Mouse (Mus musculus) lung, embryonic 16.5 days (tissue): ENCODE data around the gene Cacna1e. TPM values are rescaled to one million over a fixed set of nuclear protein-coding genes. Genes with fewer than 3 reads are reported as not detected.
A peak's percentile ranks its signal among the peaks of the same experiment; 100 is the strongest.

Experiments
- ATAC-seq: fragments of 200-750 bp; cut with Nextera tagmentation; 2 replicates; pipeline ENCODE4 v1.8.0; 2017; ENCODE audit warnings: low read depth, mild to moderate bottlenecking, moderate library complexity
- H3K27ac ChIP-seq: fragments of 300-500 bp; sonication (generic); 2 replicates; pipeline ENCODE4 v1.5.1; 2014; ENCODE audit warnings: mild to moderate bottlenecking, control low read depth, low read length
- H3K27me3 ChIP-seq: fragments of 300-500 bp; sonication (generic); 2 replicates; pipeline ENCODE4 v1.6.1; 2014; ENCODE audit warnings: low read depth, low read length, mixed read lengths; ENCODE audit not compliant: control insufficient read depth, insufficient read depth
- H3K36me3 ChIP-seq: fragments of 300-500 bp; sonication (generic); 2 replicates; pipeline ENCODE4 v1.6.1; 2014; ENCODE audit warnings: low read length; ENCODE audit not compliant: control insufficient read depth, insufficient read depth
- H3K4me1 ChIP-seq: fragments of 300-500 bp; sonication (generic); replicated peaks from 2 replicates; pipeline ENCODE4 v1.6.1; 2014; ENCODE audit warnings: low read length, mixed read lengths; ENCODE audit not compliant: control insufficient read depth, insufficient read depth
- H3K4me2 ChIP-seq: fragments of 300-500 bp; sonication (generic); 2 replicates; pipeline ENCODE4 v1.6.1; 2014; ENCODE audit warnings: low read depth, low read length, control low read depth
- H3K4me3 ChIP-seq: fragments of 300-500 bp; sonication (generic); 2 replicates; pipeline ENCODE4 v1.5.1; 2014; ENCODE audit warnings: mild to moderate bottlenecking, low read length, control low read depth
- H3K9ac ChIP-seq: fragments of 300-500 bp; sonication (generic); 2 replicates; pipeline ENCODE4 v1.6.1; 2014; ENCODE audit warnings: low read length, control low read depth
- H3K9me3 ChIP-seq: fragments of 300-500 bp; sonication (generic); 2 replicates; pipeline ENCODE4 v1.6.1; 2016; ENCODE audit warnings: low read length; ENCODE audit not compliant: control insufficient read depth
- whole genome bisulfite sequencing: fragments of 180-500 bp; shearing (Covaris S2); extraction: QIAGEN DNeasy Blood & Tissue Kit; methylation state at CpG from one replicate; pipeline ENCODE4 v1.1.7; 2014; 5-methylcytosine and 5-hydroxymethylcytosine counted together
- polyA plus RNA-seq: library from polyadenylated mRNA; unstranded; fragments of >200 nt; fragmentation: Nextera tagmentation; extraction: Ambion mirVana; gene quantifications from 2 replicates; pipeline ENCODE4 v1.2.1, GENCODE M21; 2015

The Cacna1e gene
- polyA plus RNA-seq, 1 experiment from 2014 or later: 0.19 TPM

GRCm38 (mm10) chr1:154886611-154887010, 2.3 kb upstream of the Cacna1e start:
- Histone ChIP-seq H3K9ac (no peak overlapping the region), H3K36me3 (no peaks in the 10 kb centered on the region), H3K4me3 (no peak overlapping the region), H3K4me2 (no peak overlapping the region), H3K4me1 (0 out of 2 replicates have a peak, but pooled peaks cover 2% of the 10 kb centered on the region), H3K27ac (no peak overlapping the region), H3K27me3 (peaks cover 17% of the 10 kb centered on the region), H3K9me3 (no peaks in the 10 kb centered on the region)
- WGBS: 39% methylated on average over 2 of the region's 2 CpGs
- ATAC-seq: no peak

DNA sequence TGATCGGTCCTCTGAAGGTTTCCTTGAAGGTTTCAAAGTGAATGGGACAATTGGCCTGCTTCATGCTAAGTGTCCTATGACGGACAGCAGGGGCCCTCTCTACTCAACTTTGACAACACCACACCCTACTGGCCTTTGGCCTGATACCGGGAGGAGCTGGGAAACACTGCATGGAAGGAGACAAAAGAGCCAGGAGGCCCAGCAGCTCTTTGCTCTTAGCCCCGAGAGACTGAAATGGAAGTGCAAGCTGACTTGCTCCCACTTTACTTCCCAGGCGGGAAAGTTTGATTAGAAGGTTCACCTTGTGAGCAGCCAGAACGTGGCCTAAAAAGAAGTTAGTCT, 877 bp upstream of the Cacna1e start:
- Histone ChIP-seq H3K9me3 (no peaks in the 10 kb centered on the region), H3K27me3 (peaks cover 17% of the 10 kb centered on the region), H3K36me3 (no peaks in the 10 kb centered on the region), H3K27ac (no peak overlapping the region), H3K9ac (no peak overlapping the region), H3K4me3 (no peak overlapping the region), H3K4me2 (no peak overlapping the region), H3K4me1 (0 out of 2 replicates have a peak, but pooled peaks cover 2% of the 10 kb centered on the region)
- WGBS: 39% methylated on average over 6 of the region's 6 CpGs
- no peak for ATAC-seq

GRCm38 (mm10) chr1:154883596-154884191, 607 bp downstream of the Cacna1e start:
- H3K4me3 ChIP-seq: peak overlapping the region; percentile 48
- peak overlapping the region; percentile 77 for H3K4me2 ChIP-seq
- H3K27me3 ChIP-seq: peaks cover 17% of the 10 kb centered on the region
- 3% methylated on average over 18 of the region's 18 CpGs for WGBS
- no peak for ATAC-seq
- no peaks in the 10 kb centered on the region for H3K9me3 ChIP-seq
- H3K27ac ChIP-seq: no peak overlapping the region
- no peaks in the 10 kb centered on the region for H3K36me3 ChIP-seq
- 0 out of 2 replicates have a peak, but pooled peaks cover 2% of the 10 kb centered on the region for H3K4me1 ChIP-seq
- peak overlapping the region; percentile 48 for H3K9ac ChIP-seq

DNA sequence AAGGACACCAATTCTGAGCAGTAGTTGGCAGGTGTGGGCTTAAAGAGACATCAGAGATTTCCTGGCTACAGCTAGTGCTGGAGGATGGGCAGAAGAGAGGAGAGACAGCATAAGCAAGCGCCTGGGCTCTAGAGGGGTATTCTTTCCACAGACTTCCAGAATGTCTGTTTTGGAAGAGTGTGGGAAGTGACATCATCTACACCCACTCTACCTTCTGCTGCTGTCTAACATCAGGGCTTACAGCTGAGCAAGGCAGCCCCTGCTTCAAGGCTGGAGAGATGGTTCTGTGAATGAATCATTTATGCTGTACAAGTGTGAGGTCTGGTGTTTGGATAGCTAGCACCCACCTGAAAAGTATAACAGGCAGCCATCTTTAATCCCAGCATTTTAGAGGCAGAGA, 18.3 kb downstream of the Cacna1e start:
- Histone ChIP-seq H3K4me2 (no peak overlapping the region), H3K27ac (no peak overlapping the region), H3K9me3 (no peaks in the 10 kb centered on the region), H3K4me3 (no peak overlapping the region), H3K27me3 (no peaks in the 10 kb centered on the region), H3K4me1 (no peaks in the 10 kb centered on the region), H3K9ac (no peak overlapping the region), H3K36me3 (no peaks in the 10 kb centered on the region)
- ATAC-seq: no peak
- 71% methylated on average over 1 of the region's 1 CpGs for WGBS

DNA sequence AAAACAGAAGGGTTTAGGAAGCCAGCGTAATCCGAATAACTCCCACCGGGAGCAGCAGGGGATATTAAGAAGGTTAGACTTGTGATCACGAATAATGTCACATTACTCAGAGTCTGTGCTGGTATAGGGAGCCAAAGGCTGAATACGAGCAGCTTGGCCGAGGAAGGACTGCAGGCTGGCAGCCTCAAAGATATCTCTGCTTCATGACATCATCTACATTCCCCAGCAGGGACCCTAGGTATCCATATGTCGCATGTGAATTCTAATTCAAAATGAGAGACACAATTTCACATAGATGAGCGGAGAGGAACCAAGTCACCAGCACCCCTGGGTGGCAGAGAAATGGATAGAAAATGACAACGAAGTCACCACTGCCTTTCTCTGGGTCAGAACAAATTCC, 22.9 kb downstream of the Cacna1e start:
- 74% methylated on average over 9 of the region's 9 CpGs for WGBS

GRCm38 (mm10) chr1:154854564-154854963, 29.7 kb downstream of the Cacna1e start:
- Histone ChIP-seq H3K4me3 (no peak overlapping the region), H3K27me3 (no peaks in the 10 kb centered on the region), H3K9ac (no peak overlapping the region), H3K4me2 (no peak overlapping the region), H3K9me3 (no peaks in the 10 kb centered on the region), H3K36me3 (no peaks in the 10 kb centered on the region), H3K27ac (no peak overlapping the region), H3K4me1 (no peaks in the 10 kb centered on the region)
- ATAC-seq: no peak
- WGBS: 76% methylated on average over 3 of the region's 3 CpGs

More for the DNA sequence above, 22.9 kb downstream of the Cacna1e start:
- Histone ChIP-seq H3K27me3 (no peaks in the 10 kb centered on the region), H3K36me3 (no peaks in the 10 kb centered on the region), H3K27ac (no peak overlapping the region), H3K9me3 (no peaks in the 10 kb centered on the region), H3K4me3 (no peak overlapping the region), H3K4me1 (no peaks in the 10 kb centered on the region), H3K9ac (no peak overlapping the region), H3K4me2 (no peak overlapping the region)
- no peak for ATAC-seq

- Histone ChIP-seq H3K4me3 (no peak overlapping the region), H3K27me3 (no peaks in the 10 kb centered on the region), H3K9ac (no peak overlapping the region), H3K9me3 (no peaks in the 10 kb centered on the region), H3K4me2 (no peak overlapping the region), H3K27ac (no peak overlapping the region), H3K36me3 (no peaks in the 10 kb centered on the region), H3K4me1 (no peaks in the 10 kb centered on the region)
- ATAC-seq: no peak
- WGBS: 73% methylated on average over 6 of the region's 6 CpGs
Observed at GRCm38 (mm10) chr1:154850515-154851287, 33.6 kb downstream of the Cacna1e start.

GRCm38 (mm10) chr1:154848683-154849579, 35.4 kb downstream of the Cacna1e start:
- Histone ChIP-seq H3K9ac (no peak overlapping the region), H3K27me3 (no peaks in the 10 kb centered on the region), H3K4me3 (no peak overlapping the region), H3K4me1 (no peaks in the 10 kb centered on the region), H3K9me3 (no peaks in the 10 kb centered on the region), H3K27ac (no peak overlapping the region), H3K4me2 (no peak overlapping the region), H3K36me3 (no peaks in the 10 kb centered on the region)
- ATAC-seq: no peak
- WGBS: 56% methylated on average over 6 of the region's 6 CpGs

DNA sequence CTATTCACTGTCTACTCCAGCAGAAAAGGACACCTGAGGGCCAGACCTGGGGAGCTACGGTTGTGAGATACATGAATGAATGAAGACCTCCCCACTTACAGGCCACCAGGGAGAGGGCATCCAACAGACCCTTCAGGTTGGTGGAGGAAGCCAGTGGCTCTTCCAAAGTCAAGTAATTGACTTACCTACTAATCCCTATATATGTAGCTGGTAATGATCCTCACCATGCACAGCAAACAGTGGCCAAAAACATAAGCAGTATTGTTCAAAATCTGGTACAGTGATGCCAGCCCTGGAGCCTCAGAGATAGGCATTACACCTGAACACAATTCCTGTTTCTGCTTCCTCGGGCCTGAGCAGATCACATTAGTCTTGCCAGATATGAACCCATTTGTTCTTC, 37.4 kb downstream of the Cacna1e start:
- Histone ChIP-seq H3K9me3 (no peaks in the 10 kb centered on the region), H3K4me1 (no peaks in the 10 kb centered on the region), H3K9ac (no peak overlapping the region), H3K27ac (no peak overlapping the region), H3K27me3 (no peaks in the 10 kb centered on the region), H3K4me2 (no peak overlapping the region), H3K36me3 (no peaks in the 10 kb centered on the region), H3K4me3 (no peak overlapping the region)
- ATAC-seq: no peak
- WGBS: 82% methylated on average over 2 of the region's 2 CpGs
